Mouse (Mus musculus) cerebellum, adult 9-10 months (tissue): ENCODE results near the gene Ncoa7.
"Not testable (repeated sequence)": the region's sequence is repeated elsewhere in the genome, so short reads cannot be mapped to it uniquely, and the experiment has no call there.

Source experiments
- DNase-seq: peaks from one replicate; pipeline ENCODE4 v3.0.0; 2022

Ncoa7 gene

GRCm38 (mm10) chr10:30655655-30656054 is 147.5 kb downstream of the Ncoa7 start:
- no peak for DNase-seq

- no peak for DNase-seq
Measured at GRCm38 (mm10) chr10:30647681-30648080, 155.4 kb downstream of the Ncoa7 start.

- DNase-seq: no peak
Measured at GRCm38 (mm10) chr10:30638216-30638615, 164.9 kb downstream of the Ncoa7 start.

- DNase-seq: not testable (repeated sequence)
Measured at GRCm38 (mm10) chr10:30636474-30637154, 166.5 kb downstream of the Ncoa7 start.

DNA sequence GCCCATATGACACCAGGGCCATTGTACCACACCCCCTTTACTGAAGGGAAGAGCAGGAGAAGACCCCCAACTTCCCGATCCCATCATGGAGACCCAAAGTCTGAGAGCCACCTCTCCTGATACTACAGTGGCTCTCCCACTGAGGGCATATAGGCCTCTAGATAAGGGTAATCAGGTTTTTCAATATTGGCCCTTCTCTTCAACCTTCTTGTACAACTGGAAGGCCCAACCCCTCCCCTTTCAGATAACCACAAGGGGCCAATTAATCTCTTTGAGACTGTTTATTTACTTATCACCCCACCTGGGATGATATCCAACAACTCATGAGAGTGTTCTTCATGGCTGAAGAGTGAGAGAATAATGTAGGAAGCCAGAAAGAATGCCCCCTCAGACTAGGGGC is 170.4 kb downstream of the Ncoa7 start:
- no peak for DNase-seq

DNA sequence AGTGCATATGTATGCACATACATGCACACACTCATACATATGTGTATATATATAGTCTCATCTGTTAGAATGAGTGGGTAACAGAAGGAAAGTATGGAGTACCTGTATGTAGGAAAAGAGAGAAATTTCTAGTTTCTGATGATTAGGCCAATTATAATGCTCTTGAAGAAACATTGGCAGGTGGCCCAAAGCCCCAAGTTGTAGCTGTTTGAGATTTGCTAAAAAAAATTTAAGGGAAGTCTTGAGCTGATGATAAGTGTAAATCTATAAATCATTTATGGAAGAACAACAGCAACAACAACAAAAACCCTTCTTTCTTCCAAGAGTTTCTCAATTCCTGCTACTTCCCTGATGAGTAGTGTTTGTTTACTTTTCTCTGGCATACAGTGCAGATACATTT is 173.1 kb downstream of the Ncoa7 start:
- no peak for DNase-seq

- no peak for DNase-seq
Measured at GRCm38 (mm10) chr10:30629513-30629912, 173.6 kb downstream of the Ncoa7 start, which contains the start of gene Hint3. Gene Hint3, minus strand, starts transcription at chr10:30629632.

DNA sequence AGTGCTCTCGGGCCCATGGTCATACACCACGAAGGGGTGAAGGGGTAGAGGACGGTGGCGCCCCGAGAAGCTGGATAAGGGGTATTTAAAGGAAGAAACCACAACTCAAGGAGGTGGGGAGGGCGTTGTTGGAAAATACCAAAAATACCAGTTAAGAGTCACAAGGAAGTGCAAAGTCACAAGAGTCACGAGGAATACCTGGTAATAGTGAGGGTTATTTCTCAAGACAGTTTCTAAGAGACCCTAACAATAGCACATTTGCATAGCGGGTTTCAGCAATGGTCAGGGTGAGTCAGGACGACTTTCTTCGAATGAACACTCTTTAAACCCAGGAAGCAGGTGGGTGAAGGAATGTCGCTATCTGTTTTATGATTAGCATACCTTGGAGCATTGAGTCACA is 174.7 kb downstream of the Ncoa7 start:
- not testable (repeated sequence) for DNase-seq

GRCm38 (mm10) chr10:30627548-30627947 is 175.6 kb downstream of the Ncoa7 start:
- no peak for DNase-seq

- no peak for DNase-seq
Measured at GRCm38 (mm10) chr10:30624161-30625019, 178.7 kb downstream of the Ncoa7 start.

DNA sequence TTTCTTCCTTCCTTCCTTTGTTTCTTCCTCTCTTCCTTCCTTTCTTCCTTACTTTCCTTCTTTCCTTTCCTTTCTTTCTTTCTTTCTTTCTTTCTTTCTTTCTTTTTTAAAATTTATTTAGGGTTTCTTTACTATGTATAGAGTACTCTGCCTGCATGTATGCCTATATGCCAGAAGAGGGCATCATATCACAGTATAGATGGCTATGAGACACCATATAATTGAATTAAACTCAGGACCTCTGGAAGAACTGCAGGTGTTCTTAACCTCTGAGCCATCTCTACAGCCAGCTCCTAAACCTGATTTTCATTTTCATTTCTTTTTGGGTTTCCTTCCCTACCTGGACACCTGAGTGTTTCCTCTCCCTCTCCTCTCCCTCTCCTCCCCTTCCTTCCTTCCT is 180.2 kb downstream of the Ncoa7 start:
- DNase-seq: no peak

- no peak for DNase-seq
Measured at GRCm38 (mm10) chr10:30618918-30619210, 184.3 kb downstream of the Ncoa7 start.

DNA sequence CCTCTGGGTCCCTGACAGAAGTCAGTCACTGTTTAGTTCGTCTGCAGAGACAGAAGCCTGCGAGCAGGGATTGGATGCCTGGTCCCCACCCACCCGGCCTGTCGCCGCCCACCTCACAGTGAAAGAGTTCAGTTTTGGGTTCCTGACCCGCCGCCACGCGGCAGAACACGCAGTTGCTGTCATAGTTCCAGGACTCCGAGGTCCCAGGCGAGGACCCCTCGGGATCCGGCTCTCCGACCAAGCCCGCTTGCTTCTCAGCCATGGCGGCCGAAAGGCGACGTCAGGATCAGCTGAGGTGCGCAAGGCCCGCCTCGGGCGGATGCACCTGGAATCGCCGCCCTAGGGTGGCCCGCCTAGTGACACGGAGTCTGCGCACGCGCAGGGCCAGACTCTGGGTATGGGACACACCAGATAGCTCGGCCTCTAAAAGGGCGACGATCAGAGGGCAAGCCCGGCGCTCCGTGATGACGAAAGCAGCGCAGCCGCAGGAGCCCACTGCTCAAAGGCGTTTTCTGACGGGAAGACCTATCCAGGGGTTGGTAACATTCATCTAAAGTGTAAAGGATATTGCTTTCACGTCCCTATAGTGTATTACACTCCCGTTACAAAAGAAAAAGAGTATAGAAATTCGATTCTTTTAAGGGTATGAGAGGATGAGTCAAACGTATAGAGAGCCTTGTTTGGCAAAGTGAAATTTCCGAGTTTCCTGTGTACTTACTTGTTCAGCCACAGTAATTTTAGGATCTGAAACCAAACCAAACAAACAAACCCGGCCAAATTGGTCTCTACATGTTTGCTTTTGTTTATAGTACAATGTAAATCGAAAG is 184.8 kb downstream of the Ncoa7 start:
- DNase-seq: peak; percentile 99

DNA sequence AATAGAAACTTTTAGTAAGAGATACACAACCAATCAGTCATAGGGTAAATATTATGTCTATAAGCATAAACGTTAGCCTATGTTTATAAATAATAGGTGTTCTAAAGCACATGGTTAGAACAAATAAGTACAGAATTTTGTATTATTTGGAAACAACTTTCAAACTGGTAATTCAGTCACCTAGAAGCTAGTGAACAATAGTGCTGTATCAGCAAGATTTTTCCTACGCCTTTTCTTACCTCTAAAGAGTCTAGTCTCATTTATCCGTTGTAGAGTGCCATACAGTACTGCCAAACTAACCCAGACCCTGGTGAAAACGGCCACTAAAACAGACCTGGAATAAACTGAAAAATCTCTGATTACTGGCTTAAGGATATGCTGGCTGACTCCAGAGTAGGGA is 190.1 kb downstream of the Ncoa7 start:
- no peak for DNase-seq

GRCm38 (mm10) chr10:30609614-30610013 is 193.5 kb downstream of the Ncoa7 start:
- DNase-seq: no peak

- DNase-seq: no peak
Measured at GRCm38 (mm10) chr10:30608109-30608508, 195.0 kb downstream of the Ncoa7 start.

DNA sequence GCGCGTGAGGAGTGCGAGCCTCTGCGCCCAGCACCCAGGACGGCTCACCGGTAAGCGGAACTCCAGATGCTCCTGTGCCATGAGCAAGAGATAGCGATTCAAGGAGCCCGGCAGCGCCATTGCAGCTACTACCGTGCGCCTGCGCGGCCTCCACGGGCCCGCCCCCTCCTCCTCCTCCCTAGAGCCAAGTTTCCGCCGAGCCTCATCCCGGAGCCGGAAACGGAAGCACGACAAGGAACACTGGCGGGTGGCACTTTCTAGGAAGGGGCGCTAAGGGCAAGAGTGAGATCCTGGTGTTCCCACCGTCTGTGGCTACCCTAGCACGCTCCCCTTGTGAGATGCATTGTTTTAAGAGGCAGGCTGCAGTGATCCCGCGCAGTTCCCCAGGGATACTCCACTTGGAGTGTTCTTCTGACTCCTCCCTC is 202.6 kb downstream of the Ncoa7 start, which contains the start of gene Trmt11:
Gene Trmt11, minus strand, starts transcription at position 208 of the 425 bp plus-strand sequence.
- DNase-seq: peak; percentile 89

DNA sequence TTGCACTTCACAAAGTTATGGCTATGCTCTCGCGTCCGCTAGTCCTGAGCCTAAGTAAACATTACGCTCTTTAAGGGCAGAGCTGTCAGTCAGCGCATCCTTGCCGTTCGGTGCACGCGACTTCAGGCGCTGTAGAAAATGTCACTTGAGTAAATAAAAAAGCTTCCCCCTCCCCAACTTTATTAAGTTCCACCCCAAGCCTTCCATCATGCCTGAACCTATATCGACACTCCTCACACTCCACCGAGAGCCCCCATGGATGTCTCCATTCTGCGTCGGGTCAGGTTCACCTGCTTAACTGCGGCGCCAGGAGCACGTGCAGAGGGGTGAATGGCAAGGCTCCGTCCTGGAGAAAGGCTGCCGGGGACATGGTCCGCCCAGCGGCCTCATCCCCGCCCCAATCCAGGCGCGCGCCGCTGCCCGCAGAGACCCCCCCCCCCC is 203.0 kb downstream of the Ncoa7 start:
- DNase-seq: peak; percentile 51

DNA sequence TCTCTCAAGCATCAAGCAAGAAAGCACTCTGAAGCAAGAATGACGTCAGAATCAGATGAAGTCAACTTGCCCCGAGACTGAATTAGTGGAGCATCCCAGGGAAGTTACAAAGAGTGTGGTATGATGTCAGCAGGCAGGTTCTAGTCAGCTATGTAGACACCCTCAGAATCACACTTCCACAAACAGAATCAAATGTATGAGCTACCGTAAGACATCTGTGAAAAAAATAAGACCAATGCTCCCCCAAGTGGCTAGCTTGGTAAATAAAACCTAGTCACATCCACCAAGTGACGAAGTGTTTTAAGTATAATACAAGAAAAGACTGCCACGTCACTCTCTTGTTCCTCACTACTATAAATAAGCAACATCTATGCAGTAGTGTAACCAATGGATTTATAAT is 216.1 kb downstream of the Ncoa7 start:
- peak; percentile 21 for DNase-seq

- no peak for DNase-seq
Measured at GRCm38 (mm10) chr10:30585691-30586090, 217.4 kb downstream of the Ncoa7 start.
